Mouse (Mus musculus) forebrain, embryonic 12.5 days (tissue): Measurements from ENCODE around the gene Lbhd2. TPM values are rescaled to one million over a fixed set of nuclear protein-coding genes. Genes with fewer than 3 reads are reported as not detected.

Experiments
- ATAC-seq: fragments of 200-750 bp; cut with Nextera tagmentation; 2 replicates; pipeline ENCODE4 v1.8.0; 2017; ENCODE audit warnings: moderate TSS enrichment; ENCODE audit not compliant: low FRiP score
- H3K27ac ChIP-seq: fragments of 300-500 bp; sonication (generic); 2 replicates; pipeline ENCODE4 v1.5.1; 2016; ENCODE audit warnings: mild to moderate bottlenecking
- H3K27me3 ChIP-seq: fragments of 300-500 bp; sonication (generic); 2 replicates; pipeline ENCODE4 v1.6.1; 2016; ENCODE audit warnings: mild to moderate bottlenecking
- H3K36me3 ChIP-seq: fragments of 300-500 bp; sonication (generic); replicated peaks from 2 replicates; pipeline ENCODE4 v1.6.1; 2016; ENCODE audit warnings: mild to moderate bottlenecking
- H3K4me1 ChIP-seq: fragments of 300-500 bp; sonication (generic); 2 replicates; pipeline ENCODE4 v1.6.1; 2016
- H3K4me2 ChIP-seq: fragments of 300-500 bp; sonication (generic); 2 replicates; pipeline ENCODE4 v1.6.1; 2016; ENCODE audit warnings: mild to moderate bottlenecking, moderate library complexity
- H3K4me3 ChIP-seq: fragments of 300-500 bp; sonication (generic); replicated peaks from 2 replicates; pipeline ENCODE4 v1.5.1; 2016; ENCODE audit warnings: mild to moderate bottlenecking
- H3K9ac ChIP-seq: fragments of 300-500 bp; sonication (generic); 2 replicates; pipeline ENCODE4 v1.6.1; 2016; ENCODE audit warnings: mild to moderate bottlenecking
- H3K9me3 ChIP-seq: fragments of 300-500 bp; sonication (generic); 2 replicates; pipeline ENCODE4 v1.6.1; 2016
- WGBS: fragments of 180-500 bp; shearing (Covaris S2); methylation state at CpG from one replicate; pipeline ENCODE4 v1.1.7; 2016; 5-methylcytosine and 5-hydroxymethylcytosine counted together
- polyA plus RNA-seq: library from polyadenylated mRNA; unstranded; fragments of >200 nt; fragmentation: Nextera tagmentation; extraction: Ambion mirVana; gene quantifications from 2 replicates; pipeline ENCODE4 v1.2.1, GENCODE M21; 2016

Lbhd2 gene
- polyA plus RNA-seq, 1 experiment from 2014 or later = 0.51 TPM

DNA sequence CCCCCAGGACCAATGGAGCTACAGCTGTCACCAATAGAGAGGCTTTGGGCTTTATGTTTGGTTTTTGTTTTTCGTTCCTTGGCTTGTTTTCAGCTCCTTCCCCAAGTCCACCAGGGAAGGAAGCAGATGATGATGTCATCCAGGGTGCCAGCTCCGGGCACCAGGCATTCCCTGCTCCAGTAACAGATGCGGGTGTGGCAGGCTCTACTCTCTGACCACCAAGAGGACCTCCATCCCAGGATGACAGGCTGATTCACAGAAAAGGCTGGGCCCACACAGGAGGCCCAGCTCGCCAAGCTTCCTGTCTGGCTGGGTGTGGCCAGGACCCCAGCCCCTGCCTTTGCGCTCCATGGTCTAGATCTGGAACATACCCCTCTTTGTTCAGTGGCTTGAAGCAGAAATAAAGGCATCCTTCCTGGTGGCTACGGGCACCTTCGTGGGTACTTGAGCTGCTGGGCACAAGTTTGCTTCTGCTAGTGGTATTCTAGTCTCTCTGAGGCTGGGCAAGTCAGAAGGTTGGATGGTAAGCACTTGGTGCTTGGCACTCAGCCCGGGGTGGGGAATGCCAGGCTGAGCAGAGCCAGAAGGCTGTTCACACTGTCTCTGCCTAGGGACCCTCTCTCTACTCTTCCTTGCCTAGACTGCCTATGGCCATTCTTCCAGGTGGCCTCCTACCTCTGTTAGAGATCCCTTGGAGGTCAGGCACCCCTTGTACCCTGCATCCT, 5.2 kb downstream of the Lbhd2 start:
- ATAC-seq = no peak
- Histone ChIP-seq H3K4me1 (peaks cover 28% of the 10 kb centered on the region), H3K4me3 (no peak overlapping the region), H3K9me3 (no peaks in the 10 kb centered on the region), H3K36me3 (no peaks in the 10 kb centered on the region), H3K27me3 (peaks cover 29% of the 10 kb centered on the region), H3K9ac (no peak overlapping the region), H3K4me2 (no peak overlapping the region), H3K27ac (no peak overlapping the region)
- 75% methylated on average over 8 of the region's 8 CpGs for WGBS

DNA sequence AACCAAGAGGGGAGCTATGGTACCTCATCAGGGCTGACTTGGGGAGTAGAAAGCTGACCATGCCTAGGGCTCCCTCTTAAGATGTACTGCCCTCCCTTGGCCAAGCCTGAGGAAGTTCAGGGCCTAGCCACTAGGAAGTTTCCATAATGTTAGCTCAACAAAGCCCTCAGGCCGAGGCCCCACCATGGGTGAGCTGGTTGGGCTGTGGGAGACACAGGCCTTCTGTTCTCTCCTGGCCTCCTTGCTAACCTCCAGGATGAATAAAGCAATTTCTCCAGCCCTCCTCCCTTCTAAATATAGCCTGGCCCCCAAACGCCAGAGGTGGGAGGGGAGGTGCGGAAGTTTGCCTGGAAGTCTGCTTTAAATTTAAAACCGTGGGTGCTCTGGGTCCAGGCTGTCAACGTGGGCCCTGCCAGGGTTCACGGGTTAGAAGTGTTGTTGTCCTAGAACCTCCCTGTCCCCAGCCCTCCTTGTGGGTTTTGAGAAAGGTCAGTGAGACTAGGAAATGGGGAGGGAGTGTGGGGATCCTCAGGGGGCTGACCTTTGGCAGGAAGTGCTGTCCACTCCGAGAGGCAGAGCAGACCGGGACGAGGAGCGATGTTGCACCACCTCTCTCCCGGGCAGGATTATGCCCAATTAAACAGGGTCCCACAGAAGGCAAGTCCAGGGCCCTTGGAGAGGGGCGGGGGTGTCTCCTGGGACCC, 6.1 kb downstream of the Lbhd2 start:
- H3K9ac ChIP-seq = no peak overlapping the region; the same call in 1 of the 2 replicates
- peaks cover 26% of the 10 kb centered on the region for H3K27me3 ChIP-seq
- 0 out of 2 replicates have a peak, but pooled peaks have one; percentile 1 for ATAC-seq
- H3K4me1 ChIP-seq = peaks cover 36% of the 10 kb centered on the region
- no peak overlapping the region for H3K27ac ChIP-seq
- H3K4me3 ChIP-seq = peak overlapping the region; percentile 33
- H3K4me2 ChIP-seq = peak overlapping the region; percentile 48
- WGBS = 21% methylated on average over 12 of the region's 12 CpGs
- H3K9me3 ChIP-seq = no peaks in the 10 kb centered on the region
- no peaks in the 10 kb centered on the region for H3K36me3 ChIP-seq

DNA sequence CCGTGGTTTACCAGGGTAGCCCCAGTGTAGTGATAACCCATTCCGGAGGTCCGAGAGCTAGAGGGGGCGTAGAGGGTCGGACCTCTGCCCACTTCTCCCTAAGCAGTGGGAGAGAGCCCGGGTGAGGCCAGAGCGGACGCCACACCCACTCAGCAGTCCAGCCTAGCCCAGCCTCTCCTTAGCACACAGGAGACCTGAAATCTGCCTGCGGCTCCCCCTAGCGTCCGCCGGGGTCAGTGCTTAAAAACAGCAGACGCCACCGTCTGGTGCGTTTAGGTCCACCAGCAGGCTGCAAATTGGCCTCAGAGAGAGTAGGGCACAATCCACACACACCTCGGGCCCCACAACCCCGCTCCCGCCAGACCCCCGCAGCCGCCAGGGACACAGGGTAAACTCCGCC, 6.7 kb downstream of the Lbhd2 start:
- peak; percentile 82 for ATAC-seq
- Histone ChIP-seq H3K4me3 (peak overlapping the region; percentile 33), H3K27ac (no peak overlapping the region), H3K9me3 (no peaks in the 10 kb centered on the region), H3K36me3 (no peaks in the 10 kb centered on the region), H3K27me3 (peaks cover 26% of the 10 kb centered on the region), H3K9ac (peak overlapping the region; percentile 33; the same call in 1 of the 2 replicates), H3K4me2 (peak overlapping the region; percentile 48), H3K4me1 (peaks cover 36% of the 10 kb centered on the region)
- WGBS = 1% methylated on average over 21 of the region's 21 CpGs

DNA sequence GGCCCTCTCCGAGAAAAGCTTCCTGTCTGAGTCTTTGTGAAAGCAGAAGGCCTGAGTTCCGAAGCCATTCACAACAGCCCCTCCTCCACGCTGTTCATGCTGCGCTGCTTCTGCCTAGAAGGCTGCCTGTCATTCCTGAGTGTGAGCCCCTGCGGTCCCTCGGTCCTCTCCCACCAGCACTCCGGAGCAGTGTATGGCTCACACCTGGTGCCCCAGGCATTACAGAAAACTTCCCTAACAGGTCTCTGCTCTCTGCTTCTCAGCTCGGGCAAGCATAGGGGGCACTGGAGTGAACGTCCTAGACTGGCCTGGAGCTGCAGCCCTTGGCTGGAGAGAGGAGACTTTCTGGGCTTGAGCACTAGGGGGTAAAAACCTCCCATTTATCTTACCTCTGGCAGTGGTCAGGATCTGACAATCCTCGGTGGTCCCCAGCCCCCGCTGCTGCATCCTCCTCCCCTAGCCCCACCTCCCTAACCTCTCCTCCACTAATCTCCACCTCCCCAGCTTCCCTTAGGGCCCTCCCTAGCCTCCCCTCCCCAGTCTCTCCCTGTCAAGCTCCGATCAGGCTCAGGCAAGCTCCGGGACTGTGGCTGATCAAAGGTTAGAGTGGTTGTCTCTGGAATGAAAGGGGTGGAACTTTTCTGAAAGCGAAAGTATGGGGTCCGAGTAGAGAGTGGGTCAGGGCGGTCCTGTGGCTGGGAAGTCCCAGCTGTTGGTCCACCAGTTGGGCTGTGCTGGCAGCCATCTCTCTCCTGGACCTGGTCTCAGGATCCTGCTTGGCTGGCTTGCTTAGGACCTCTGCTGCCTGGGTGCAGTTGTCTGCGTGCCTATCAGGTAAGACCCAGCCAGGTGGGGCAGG, 10.5 kb downstream of the Lbhd2 start, which contains the start of gene Exoc3l4:
Exoc3l4 (plus strand) TSS at position 97 of the 859 bp plus-strand sequence.
- Histone ChIP-seq H3K36me3 (no peaks in the 10 kb centered on the region), H3K27ac (no peak within 1 kb of the TSS), H3K9me3 (no peaks in the 10 kb centered on the region), H3K4me2 (peak within 1 kb of the TSS; percentile 51), H3K4me3 (peak within 1 kb of the TSS; percentile 21), H3K27me3 (peaks cover 52% of the 10 kb centered on the region), H3K9ac (peak within 1 kb of the TSS; percentile 48; the same call in 1 of the 2 replicates), H3K4me1 (peaks cover 24% of the 10 kb centered on the region)
- peak; percentile 51; the same call in 1 of the 2 replicates for ATAC-seq
- 4% methylated on average over 17 of the region's 17 CpGs for WGBS

DNA sequence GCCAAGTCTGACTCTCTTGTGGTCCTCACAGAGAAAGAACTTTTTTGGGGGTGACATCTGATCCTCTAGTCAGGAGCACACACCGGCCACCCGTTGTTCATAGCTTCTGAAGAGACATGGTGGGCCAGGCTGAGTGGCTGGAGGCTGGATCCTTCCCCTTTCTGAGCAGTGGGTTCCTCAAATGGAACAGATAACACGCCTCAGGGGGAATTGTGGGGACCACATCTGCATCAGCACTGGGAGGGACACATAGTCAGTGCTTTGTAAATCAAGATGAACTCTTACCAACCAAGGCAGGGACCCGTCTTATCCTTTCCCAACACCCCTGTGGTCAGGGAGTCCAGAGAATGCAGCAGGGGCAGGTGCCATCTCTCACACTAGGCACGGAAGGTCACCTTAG, 13.3 kb downstream of the Lbhd2 start:
- H3K27ac ChIP-seq = no peak overlapping the region
- H3K4me2 ChIP-seq = no peak overlapping the region
- H3K27me3 ChIP-seq = peaks cover 78% of the 10 kb centered on the region
- WGBS = 77% methylated on average over 5 of the region's 5 CpGs
- no peak overlapping the region for H3K4me3 ChIP-seq
- no peaks in the 10 kb centered on the region for H3K36me3 ChIP-seq
- peaks cover 20% of the 10 kb centered on the region for H3K4me1 ChIP-seq
- no peak for ATAC-seq
- no peaks in the 10 kb centered on the region for H3K9me3 ChIP-seq
- H3K9ac ChIP-seq = no peak overlapping the region

DNA sequence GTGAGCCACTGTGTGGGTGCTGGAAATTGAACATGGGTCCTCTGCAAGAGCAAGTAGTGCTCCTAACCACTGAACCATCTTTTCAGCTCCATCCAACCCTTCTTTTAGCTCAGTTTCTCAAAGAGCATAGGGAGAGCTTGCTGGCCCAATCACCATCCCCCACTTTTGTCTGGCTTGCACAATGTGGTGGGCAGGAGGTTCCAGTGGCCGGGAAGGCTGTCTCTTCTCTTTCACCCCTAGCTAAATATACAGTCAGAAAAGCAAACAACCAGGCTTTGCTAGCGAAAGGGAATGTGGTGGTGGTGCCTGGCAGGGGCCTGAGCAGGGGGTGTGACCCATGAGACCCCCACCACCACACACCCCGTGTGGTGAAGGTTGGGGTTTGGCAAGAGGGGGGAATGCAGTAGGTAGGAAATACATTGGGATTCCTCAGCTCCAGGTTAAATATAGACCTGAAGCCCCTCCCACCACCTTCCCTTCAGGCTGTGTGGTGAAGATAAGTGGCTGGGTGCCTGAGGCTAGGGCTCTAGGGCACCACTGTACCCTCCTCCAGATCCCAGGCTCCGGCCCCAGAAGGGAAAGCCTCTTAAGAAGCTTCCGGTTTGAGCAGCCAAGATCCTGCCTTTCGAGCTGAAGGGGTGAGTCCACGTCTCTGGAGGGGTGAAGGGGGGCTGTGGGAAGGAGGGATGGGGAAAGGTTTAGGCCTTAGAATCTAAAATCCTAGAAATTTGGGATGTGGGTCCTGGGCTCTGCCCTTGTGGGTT, 14.5 kb downstream of the Lbhd2 start:
- H3K9ac ChIP-seq = no peak overlapping the region
- H3K4me3 ChIP-seq = no peak overlapping the region
- H3K4me2 ChIP-seq = no peak overlapping the region
- 51% methylated on average over 7 of the region's 7 CpGs for WGBS
- peaks cover 20% of the 10 kb centered on the region for H3K4me1 ChIP-seq
- no peaks in the 10 kb centered on the region for H3K36me3 ChIP-seq
- no peak for ATAC-seq
- no peak overlapping the region for H3K27ac ChIP-seq
- H3K27me3 ChIP-seq = peaks cover 87% of the 10 kb centered on the region
- H3K9me3 ChIP-seq = no peaks in the 10 kb centered on the region

DNA sequence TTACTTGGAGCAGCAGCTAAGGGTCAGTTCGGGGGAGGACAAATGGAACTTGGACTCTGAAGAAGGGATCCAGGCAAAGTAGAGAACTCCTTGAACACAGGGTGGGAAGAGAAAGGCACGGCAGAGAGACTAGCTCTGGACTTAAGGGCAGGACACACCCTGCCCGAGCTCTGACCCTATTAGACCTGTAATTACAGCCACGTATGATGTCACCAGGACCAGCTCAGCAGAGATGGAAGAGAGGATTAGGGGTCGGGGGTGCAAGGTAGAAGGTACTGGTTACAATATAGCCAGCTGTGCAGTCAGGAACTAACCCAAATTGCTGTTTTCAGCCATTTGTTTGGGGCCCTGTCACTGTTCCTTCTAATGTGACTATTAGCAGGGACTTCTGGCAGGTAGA, 16.2 kb downstream of the Lbhd2 start:
- WGBS = 45% methylated on average over 5 of the region's 5 CpGs
- H3K36me3 ChIP-seq = no peaks in the 10 kb centered on the region
- H3K9ac ChIP-seq = no peak overlapping the region
- no peaks in the 10 kb centered on the region for H3K9me3 ChIP-seq
- no peak for ATAC-seq
- H3K27ac ChIP-seq = no peak overlapping the region
- peaks cover 96% of the 10 kb centered on the region for H3K27me3 ChIP-seq
- no peak overlapping the region for H3K4me2 ChIP-seq
- no peak overlapping the region for H3K4me3 ChIP-seq
- H3K4me1 ChIP-seq = 0 out of 2 replicates have a peak, but pooled peaks cover 6% of the 10 kb centered on the region

DNA sequence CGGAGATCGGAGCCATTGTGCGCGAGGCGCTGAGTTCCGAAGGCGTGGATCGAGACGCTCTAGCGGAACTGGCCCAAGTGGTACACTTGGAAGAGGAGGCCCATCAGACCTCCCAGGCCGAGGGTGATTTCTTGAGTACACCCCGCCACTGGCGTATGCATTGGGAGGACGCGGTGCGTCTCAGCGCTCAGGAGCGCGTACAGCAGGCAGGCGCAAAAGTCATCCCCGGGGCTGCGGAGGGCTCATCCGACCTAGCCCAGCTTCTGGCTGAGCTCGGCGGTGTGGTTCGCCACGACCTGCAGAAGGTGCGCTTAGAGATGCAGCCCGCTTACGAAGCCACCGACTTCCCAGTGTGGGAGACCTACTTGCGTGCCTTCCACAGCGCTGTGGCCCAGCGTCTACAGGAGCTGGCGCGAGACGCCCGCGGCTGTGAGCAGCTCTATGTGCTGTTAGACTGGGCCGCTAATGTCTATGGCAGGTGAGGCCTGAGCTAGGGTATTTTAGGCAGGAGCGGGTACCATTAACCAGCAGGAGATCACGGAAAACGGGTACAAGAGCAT, 17.0 kb downstream of the Lbhd2 start:
- Histone ChIP-seq H3K4me2 (peak overlapping the region; percentile 42), H3K27me3 (peaks cover 98% of the 10 kb centered on the region), H3K36me3 (no peaks in the 10 kb centered on the region), H3K27ac (no peak overlapping the region), H3K4me3 (peak overlapping the region; percentile 24), H3K9ac (no peak overlapping the region), H3K4me1 (peaks cover 13% of the 10 kb centered on the region), H3K9me3 (no peaks in the 10 kb centered on the region)
- WGBS = 2% methylated on average over 43 of the region's 43 CpGs
- no peak for ATAC-seq

DNA sequence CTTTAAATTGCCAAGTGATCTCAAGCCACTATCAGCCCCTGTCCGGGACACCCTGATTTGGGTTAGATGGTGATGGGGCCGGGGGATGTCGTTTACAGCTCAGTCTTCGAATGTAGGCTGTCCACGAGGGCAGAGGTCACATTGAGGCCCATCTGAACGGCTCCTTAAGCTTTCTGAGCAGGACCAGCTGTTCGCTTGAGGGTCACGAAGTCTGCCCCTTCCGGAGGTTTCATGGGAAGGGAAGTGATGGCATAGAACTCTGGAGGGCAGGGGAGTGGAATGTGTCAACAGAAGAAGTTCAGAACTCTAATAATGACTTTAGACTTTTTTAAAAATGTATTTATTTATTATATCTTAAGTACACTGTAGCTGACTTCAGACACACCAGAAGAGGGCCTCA, 17.9 kb downstream of the Lbhd2 start:
- H3K9me3 ChIP-seq = no peaks in the 10 kb centered on the region
- no peaks in the 10 kb centered on the region for H3K36me3 ChIP-seq
- no peak overlapping the region for H3K4me3 ChIP-seq
- H3K27ac ChIP-seq = no peak overlapping the region
- H3K4me1 ChIP-seq = peaks cover 22% of the 10 kb centered on the region
- no peak overlapping the region for H3K4me2 ChIP-seq
- no peak overlapping the region for H3K9ac ChIP-seq
- no peak for ATAC-seq
- H3K27me3 ChIP-seq = peaks cover 98% of the 10 kb centered on the region
- 19% methylated on average over 9 of the region's 9 CpGs for WGBS

DNA sequence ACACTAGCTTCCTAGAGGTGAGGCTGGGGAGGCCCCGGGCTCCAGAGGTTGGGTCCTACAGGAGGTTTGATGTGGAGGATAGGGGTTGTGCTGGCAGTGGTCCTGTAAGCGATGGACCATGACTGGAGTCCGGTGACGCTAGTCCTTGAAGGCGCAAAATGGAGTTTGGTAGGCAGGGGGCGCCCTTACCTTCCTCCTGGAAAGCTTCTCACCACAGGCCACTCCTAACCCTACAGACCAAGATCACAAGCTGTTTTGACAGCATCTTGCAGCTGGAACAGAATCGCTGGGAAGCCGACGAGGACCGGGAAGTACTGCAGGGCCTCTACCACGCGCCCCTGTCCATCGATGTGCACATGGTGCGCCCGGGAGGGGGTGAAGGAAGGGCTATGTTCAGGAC, 18.6 kb downstream of the Lbhd2 start:
- H3K36me3 ChIP-seq = no peaks in the 10 kb centered on the region
- no peak overlapping the region for H3K9ac ChIP-seq
- H3K4me1 ChIP-seq = peaks cover 29% of the 10 kb centered on the region
- H3K4me3 ChIP-seq = no peak overlapping the region
- ATAC-seq = no peak
- H3K27me3 ChIP-seq = peaks cover 100% of the 10 kb centered on the region
- no peak overlapping the region for H3K27ac ChIP-seq
- WGBS = 5% methylated on average over 15 of the region's 15 CpGs
- H3K9me3 ChIP-seq = no peaks in the 10 kb centered on the region
- H3K4me2 ChIP-seq = no peak overlapping the region

DNA sequence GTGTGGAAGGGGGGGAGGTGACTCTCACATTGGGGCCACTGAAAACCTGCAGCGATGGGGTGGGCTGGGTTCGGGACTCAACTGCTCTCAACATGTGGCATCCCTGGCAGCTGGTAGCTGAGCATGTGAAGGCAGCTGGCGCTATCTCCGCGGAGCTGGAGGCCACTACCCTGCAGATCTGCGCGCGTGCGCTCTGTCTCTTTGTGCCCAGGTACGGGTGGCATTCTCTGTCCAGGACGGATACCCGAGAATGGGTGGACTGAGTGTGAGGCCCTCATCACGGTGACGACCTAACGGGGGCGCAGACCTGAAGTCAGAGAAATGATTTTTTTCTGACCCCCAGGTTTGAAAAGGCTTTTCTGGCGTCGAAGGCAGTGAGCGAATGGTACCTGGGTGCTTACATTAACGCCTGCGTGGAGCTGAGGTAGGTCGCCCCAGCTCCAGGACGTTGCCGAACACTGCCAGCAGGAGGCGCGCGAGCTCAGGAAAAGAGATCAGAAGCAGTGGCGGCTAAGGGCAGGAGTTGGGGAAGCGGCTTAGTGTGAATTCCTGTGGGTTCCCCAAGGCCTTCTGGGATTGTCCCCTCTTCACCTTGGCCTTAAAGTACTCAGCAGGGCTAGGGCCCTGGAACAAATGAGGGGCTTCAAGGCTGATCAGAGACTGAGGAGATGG, 19.3 kb downstream of the Lbhd2 start:
- peak; percentile 59; the same call in 1 of the 2 replicates for ATAC-seq
- H3K27me3 ChIP-seq = peaks cover 100% of the 10 kb centered on the region
- no peak overlapping the region for H3K9ac ChIP-seq
- H3K4me2 ChIP-seq = no peak overlapping the region
- H3K9me3 ChIP-seq = no peaks in the 10 kb centered on the region
- 19% methylated on average over 29 of the region's 29 CpGs for WGBS
- H3K27ac ChIP-seq = no peak overlapping the region
- H3K4me3 ChIP-seq = no peak overlapping the region
- H3K4me1 ChIP-seq = peaks cover 33% of the 10 kb centered on the region
- no peaks in the 10 kb centered on the region for H3K36me3 ChIP-seq
